Mouse (Mus musculus) layer of hippocampus, postnatal 36 days (tissue): ENCODE measurements at regions not wholly inside any gene's neighbourhood (a gene's known extent, or its start where the extent isn't known, plus 50 kb on each side); places are given as distances from the start of the nearest gene placed in this dataset.

Experiments used
- DNase-seq, 2 experiments: peaks; one replicate each; pipeline ENCODE4 v3.0.0; 2022

DNA sequence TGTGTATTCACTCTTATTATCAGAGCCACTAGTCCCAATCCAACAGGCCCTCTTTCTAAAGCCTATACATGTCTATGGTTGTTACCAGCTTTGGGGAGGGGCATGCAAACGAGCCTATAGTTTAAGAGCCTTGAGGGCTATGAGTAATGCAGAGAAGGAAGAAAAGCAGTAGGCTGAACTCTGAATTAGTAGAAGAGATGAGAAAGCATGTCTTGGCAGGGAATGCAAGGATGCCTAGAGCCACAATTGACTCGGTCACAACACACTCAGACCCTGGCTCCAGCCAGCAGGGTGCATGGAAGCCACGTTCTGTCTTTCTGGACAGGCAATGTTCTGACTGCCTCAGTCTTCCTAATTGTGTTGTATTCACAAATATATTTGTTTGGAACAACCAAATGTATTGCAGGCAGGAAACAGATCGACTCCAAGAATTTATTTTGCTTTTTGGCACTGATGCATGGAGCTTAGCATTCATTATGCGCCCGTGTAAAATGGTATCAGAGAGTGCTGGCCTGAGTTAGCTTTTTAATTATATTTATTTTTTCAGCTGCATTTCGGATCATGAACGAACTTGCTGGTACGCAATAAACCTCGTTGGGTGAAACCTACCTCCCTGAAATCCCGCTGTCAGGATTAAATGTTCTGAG, 110.2 kb downstream of the Rybp start:
- DNase-seq, result no peak

GRCm38 (mm10) chr6:100170711-100171348, 116.5 kb downstream of the Rybp start:
- DNase-seq, result peak; percentile 76 to 81

GRCm38 (mm10) chr6:100167321-100167720, 120.0 kb downstream of the Rybp start:
- no peak for DNase-seq

DNA sequence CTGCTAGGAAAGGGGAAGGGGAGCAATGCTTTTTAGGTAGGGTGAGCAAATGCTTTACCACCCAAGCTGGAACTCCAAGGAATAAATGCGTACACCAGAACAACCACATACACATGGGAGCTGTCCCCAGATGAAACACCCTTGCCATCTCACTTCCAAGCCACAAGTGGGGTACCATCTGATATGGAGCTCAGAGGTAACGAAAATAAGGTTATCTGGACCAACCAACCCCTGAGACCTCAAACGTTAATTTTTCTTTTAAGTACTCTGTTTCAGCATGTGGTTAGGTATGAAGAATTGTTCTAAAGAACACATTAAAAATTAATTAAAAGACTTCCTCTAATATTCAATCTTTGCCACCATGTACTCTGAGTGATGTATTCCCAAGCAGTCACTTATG, 121.5 kb downstream of the Rybp start:
- DNase-seq, result no peak

DNA sequence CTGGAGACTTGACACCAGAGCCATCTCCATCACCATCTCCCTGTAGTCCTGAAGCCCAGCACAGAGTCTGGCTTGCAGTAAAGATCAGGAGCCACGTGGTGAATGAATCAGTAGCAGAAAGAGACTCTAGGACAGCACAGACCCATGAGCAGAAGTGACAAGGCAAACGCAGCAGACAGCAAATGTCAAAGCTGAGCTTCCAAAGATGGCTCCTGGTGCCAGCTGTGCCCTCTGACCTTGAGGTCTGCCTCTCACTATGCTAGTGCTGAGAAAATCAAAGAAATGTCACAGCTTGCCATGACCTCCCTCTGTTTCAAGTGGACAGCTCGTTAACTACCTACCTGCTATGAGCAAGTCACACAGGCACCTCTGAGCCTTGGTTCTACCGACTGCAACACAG, 123.1 kb downstream of the Rybp start:
- DNase-seq, result no peak

DNA sequence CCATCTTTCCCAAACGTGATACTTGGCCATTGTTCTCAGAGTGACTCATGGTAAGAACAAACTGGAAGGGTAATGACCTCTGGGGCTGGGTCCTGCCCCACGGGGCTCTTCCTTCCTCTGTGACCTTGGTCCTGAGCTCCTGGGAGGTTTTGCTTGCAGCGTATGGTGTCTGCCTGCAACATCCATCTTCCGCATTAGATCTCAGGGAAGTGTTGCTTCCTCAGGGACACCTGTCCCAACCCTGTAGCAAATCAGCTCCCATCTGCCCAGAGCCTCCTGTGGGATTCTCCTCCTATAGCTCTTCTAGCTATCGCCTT, 123.5 kb downstream of the Rybp start:
- no peak for DNase-seq

DNA sequence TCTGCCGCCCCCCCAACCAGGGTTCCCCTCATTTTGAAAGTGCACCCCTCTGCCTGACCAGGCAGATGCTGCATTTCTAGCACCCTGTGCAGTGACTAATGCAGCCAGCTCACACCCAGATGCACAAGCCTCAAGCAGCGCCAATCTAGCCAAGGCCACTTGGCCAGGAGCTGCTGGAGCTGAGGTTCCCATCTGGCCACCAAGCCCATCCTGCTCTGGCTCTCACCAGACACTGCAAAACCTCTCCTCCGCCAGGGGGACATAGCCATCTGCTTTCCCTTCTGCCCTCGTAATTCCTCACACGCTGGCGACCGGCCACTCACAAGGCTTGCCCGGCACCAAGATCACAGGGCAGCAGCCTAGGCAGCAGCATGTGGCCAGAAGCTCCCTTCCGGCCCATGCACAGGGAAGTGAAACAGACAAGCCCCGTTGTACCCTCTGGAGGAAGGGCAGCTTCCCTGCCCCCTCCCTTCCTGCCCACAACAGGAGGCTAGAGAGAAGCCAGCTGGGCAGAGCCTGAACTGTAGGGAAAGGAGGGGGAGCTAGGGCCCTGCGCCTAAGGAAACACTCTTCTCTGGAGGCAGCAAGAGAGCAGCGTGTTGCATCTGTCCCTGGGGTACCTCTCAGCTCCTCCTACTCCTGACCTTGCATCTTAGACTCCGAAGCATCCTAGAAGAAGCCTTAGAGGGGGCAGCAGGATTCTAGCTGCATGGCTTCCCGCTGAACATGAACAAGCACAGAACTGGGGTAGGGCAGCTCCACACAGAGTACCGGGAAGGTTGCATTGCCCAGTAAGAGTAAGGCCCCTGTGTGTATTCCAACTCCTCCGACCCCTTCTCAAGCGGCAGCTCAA, 124.1 kb downstream of the Rybp start:
- DNase-seq, result peak; percentile 63 to 72

DNA sequence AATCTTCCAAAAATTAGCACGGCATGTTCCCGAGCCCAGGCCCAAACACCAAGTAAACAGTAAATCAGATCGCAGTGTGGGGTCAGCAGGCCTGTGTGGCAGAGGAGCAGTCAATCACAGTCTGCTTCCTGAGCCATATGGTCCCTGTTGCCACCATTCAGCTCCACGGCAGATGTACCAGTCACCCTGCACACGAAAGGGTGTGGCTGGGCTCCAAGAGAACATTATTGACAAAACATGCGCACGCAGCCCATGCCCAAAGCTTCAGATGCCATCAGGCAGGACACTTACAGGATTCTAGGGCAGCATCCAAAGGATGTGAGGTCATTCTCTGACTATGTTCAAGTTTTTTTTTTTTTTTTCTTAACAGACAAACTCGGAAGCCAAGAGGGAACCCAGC, 126.6 kb downstream of the Rybp start:
- DNase-seq, result no peak

GRCm38 (mm10) chr6:100159817-100160216, 127.5 kb downstream of the Rybp start:
- no peak for DNase-seq

GRCm38 (mm10) chr6:100159246-100159645, 128.0 kb downstream of the Rybp start:
- no peak for DNase-seq

GRCm38 (mm10) chr6:100157288-100157687, 130.0 kb downstream of the Rybp start:
- peak in 1 of 2 experiments; percentile 52 for DNase-seq

- DNase-seq, result no peak
These were observed 131.1 kb downstream of the Rybp start for GRCm38 (mm10) chr6:100156163-100156562.

- no peak for DNase-seq
These were observed 131.6 kb downstream of the Rybp start for GRCm38 (mm10) chr6:100155676-100156075.

DNA sequence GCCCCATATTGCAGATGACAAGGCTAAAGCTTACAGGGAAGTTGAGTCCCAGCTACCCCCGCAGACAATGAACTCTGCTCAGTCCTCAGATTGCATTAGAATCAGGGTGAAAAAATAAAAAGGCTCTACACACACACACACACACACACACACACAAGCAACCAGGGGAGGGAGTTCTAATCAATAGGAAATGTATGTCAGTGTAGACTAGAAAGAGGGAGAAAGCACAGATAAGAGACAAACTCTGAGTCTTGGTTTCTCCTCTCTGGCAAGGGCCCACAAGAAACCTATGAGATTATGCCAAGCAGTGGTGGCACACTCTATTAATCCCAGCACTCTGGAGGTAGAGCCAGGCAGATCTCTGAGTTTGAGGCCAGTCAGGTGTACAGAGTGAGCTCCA, 135.8 kb downstream of the Rybp start:
- DNase-seq, result no peak

DNA sequence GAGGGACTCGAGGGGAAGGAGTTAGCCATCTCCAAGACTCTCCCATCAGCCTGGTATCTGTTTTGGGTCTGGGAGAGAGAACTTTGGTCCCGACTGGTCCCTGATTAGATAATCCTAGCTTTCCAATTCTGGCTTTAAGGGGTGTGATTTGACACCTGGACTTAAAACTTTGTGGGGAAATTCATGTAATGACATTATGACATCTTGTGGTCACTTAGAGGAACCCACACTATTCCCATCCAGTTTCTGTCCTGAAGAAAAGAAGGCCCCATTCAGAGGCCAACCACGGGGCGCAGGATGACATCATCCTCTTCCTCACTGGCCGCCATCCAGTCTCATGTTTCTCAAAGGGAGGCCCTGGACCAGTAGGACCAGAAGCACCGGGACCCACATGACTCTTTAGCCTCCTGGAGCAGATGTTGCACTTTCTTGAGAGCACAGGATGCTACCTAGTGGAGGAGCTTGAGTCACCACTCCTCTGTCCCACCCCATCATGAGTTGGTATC, 136.5 kb downstream of the Rybp start:
- no peak for DNase-seq

GRCm38 (mm10) chr6:100149458-100149852, 137.8 kb downstream of the Rybp start:
- DNase-seq, result no peak

GRCm38 (mm10) chr6:100148751-100149457, 138.4 kb downstream of the Rybp start:
- DNase-seq, result no peak

- DNase-seq, result no peak
These were observed 140.8 kb downstream of the Rybp start for GRCm38 (mm10) chr6:100146360-100146935.

DNA sequence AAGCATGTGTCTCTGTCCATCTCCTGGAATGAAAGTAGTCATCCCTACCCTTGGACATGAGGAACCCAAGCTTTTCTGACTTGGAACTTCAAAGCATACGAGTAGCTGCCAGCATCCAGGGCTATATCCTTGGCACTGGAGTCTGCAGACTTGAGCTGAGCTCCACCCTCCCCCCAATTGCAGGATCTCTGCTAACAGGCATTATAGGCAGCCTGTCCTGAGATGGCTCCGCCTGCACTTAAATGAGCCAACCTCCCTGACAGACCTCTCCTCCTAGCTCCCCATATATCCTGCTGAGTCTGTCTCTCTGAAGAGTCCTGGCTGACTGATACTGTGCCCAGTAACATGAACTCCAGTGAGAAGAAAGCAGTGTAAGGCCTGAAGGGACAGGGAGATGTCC, 141.4 kb downstream of the Rybp start:
- DNase-seq, result no peak

DNA sequence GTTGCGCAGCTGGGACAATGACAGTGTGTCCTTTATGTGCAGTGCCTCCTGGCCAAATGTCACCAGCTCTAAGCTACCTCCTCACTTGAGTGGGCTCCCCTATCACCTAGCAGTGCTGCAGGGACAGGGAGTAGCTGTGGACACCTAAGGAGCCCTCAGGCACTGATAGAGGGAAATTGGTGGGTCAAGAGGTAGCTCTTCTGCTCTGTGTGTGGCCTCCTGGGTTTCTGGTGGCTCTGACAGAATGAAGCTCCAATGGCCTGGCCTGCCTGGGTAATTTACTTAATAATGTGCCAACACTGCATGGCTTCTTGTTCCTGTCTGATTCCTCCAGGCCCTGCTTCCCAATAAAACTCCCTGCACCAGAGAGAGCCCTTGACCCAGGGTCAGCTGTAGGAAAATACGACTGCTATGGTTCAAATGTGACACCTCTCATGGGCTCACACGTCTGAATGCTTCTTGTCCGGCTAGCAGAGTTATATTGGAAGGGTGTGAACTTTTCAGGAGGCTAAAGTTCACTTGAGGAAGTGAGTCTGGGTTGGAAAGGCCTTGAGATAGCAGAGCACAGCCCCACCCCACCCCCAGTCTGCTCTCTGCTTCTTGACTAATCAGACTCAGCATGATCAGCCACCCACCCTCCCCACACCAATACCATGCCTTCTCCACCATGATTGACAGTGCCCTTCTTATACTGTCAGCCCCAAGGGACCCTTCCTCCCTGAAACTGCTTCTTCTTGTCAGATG, 142.6 kb downstream of the Rybp start:
- DNase-seq, result no peak

GRCm38 (mm10) chr6:100143586-100144301, 143.5 kb downstream of the Rybp start:
- DNase-seq, result peak; percentile 81 to 88
